Mouse (Mus musculus) ES-E14 (cell line): ENCODE measurements at regions not wholly inside any gene's neighbourhood (a gene's known extent, or its start where the extent isn't known, plus 50 kb on each side); places are given as distances from the start of the nearest gene placed in this dataset.

Experiments
- DNase-seq: peaks from one replicate; pipeline ENCODE4 v3.0.0-alpha.2; 2013; ENCODE audit warnings: low read depth, low spot score
- H3K27ac ChIP-seq: 2 replicates; pipeline ENCODE4 v1.5.1; 2012; ENCODE audit warnings: low read depth, mild to moderate bottlenecking, low read length, moderate library complexity, mixed read lengths; ENCODE audit not compliant: poor library complexity, insufficient read depth, severe bottlenecking
- H3K36me3 ChIP-seq: 2 replicates; pipeline ENCODE4 v1.6.1; 2012; ENCODE audit warnings: mild to moderate bottlenecking, low read length, moderate library complexity, mixed read lengths; ENCODE audit not compliant: control insufficient read depth, poor library complexity, insufficient read depth, severe bottlenecking
- H3K4me1 ChIP-seq, 2 experiments: fragments of 150-350 bp in 1 of 2; sonication (generic) in 1 of 2; 2 replicates each; pipeline ENCODE4 v1.6.1; 2012; ENCODE audit warnings: low read length in 2 of 2, mild to moderate bottlenecking in 1 of 2, mixed read lengths in 1 of 2; ENCODE audit not compliant: control insufficient read depth in 2 of 2, insufficient read depth in 2 of 2, poor library complexity in 1 of 2
- H3K4me3 ChIP-seq, 2 experiments: fragments of 150-350 bp in 1 of 2; sonication (generic) in 1 of 2; 2 replicates each; pipeline ENCODE4 v1.5.1; 2012; ENCODE audit warnings: low read length in 2 of 2, low read depth in 1 of 2, mild to moderate bottlenecking in 1 of 2, mixed read lengths in 1 of 2; ENCODE audit not compliant: insufficient read depth in 1 of 2, poor library complexity in 1 of 2, severe bottlenecking in 1 of 2
- H3K9ac ChIP-seq: 2 replicates; pipeline ENCODE4 v1.6.1; 2012; ENCODE audit warnings: low read depth, mild to moderate bottlenecking, low read length, mixed read lengths; ENCODE audit not compliant: poor library complexity, insufficient read depth, severe bottlenecking
- H3K9me3 ChIP-seq: fragments of 150-350 bp; sonication (generic); 2 replicates; pipeline ENCODE4 v1.6.1; 2012; ENCODE audit warnings: low read depth, mild to moderate bottlenecking, low read length; ENCODE audit not compliant: control insufficient read depth, insufficient read depth
- CHD2 ChIP-seq: IDR thresholded peaks from 2 replicates; pipeline ENCODE4 v1.6.1; 2014; ENCODE audit warnings: mild to moderate bottlenecking, low read depth, low read length, inconsistent platforms
- HCFC1 ChIP-seq: IDR thresholded peaks from 2 replicates; pipeline ENCODE4 v1.6.1; 2012; ENCODE audit warnings: low read length, inconsistent platforms, borderline replicate concordance; ENCODE audit not compliant: insufficient read depth
- MAFK ChIP-seq: IDR thresholded peaks from 2 replicates; pipeline ENCODE4 v1.6.1; 2014; ENCODE audit warnings: mild to moderate bottlenecking, low read depth, low read length, inconsistent platforms; ENCODE audit not compliant: insufficient read depth
- ZC3H11A ChIP-seq: IDR thresholded peaks from 2 replicates; pipeline ENCODE4 v1.6.1; 2012; ENCODE audit warnings: low read depth, mild to moderate bottlenecking, inconsistent platforms, low read length, borderline replicate concordance
- ZNF384 ChIP-seq: IDR thresholded peaks from 2 replicates; pipeline ENCODE4 v1.6.1; 2012; ENCODE audit warnings: low read depth, low read length, inconsistent platforms
- in situ Hi-C, 2 experiments: fragments of 600-800 bp; cut with MboI; formaldehyde crosslinking; loops; one replicate each; pipeline ENCODE4 v1.15.1; 2025; ENCODE audit warnings: low sequenced_read_pairs in 2 of 2, inconsistent platforms in 1 of 2; ENCODE audit not compliant: unreplicated experiment in 2 of 2

DNA sequence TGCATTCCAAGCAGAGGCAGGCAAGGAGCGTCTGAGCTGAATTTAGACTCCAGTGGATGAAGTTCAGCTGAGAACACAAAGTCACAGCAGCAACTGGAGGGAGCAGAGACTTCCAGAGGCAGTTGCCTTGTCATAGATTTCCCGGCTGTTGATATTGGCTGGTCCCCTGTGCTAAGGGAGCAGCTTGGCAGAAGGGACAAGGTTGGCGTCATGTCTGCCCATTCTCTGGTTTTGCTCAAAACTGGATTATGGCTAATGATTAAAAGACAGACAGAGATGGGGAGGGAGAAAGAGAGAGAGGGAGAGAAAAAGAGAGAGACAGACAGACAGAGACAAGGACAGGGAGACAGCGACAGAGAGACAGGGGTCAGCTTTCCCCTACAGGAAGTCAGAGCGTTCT lies 169.0 kb upstream of the Ift57 start:
- no peaks in the 10 kb centered on the region for H3K9me3 ChIP-seq
- H3K36me3 ChIP-seq = no peaks in the 10 kb centered on the region
- no peak overlapping the region for H3K9ac ChIP-seq
- DNase-seq = no peak
- H3K27ac ChIP-seq = no peak overlapping the region
- H3K4me1 ChIP-seq = no peaks in the 10 kb centered on the region
- in situ Hi-C loops = no loop called here
- TF ChIP-seq ZNF384 (no peak), CHD2 (no peak), ZC3H11A (no peak), HCFC1 (no peak), MAFK (no peak)
- H3K4me3 ChIP-seq = no peak overlapping the region

DNA sequence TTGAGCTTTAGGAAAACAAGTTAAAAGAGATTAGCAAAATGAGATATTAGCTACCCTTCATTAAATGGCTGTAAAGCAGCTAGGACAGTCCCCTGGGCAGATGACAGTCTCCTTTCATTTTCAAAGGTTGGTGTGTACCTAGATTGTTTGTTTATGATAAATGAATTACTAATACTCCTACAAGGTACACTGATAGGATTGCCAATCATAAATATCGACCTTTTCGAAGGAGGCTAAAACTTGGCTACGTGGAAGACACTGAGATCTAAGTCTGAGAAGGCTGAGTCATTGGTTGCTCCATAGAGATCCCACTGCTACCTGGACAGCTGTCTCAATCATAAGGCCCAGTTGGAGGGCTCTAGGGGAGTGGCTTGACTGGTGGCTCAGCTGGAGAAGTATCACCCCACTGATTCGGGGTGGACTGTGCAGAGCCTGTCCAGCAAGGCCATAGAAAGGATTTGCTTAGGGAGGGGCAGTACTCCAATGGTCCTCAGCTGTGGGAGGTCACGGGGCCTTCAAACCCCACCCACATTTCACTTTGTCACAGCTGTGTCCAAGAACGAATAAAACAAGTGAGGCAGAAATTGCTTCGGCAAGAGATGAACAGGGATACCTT lies 166.9 kb upstream of the Ift57 start:
- H3K36me3 ChIP-seq = no peaks in the 10 kb centered on the region
- no peak for TF ChIP-seq CHD2
- no peak for TF ChIP-seq HCFC1
- no peak for TF ChIP-seq MAFK
- TF ChIP-seq ZNF384 = no peak
- no peak for TF ChIP-seq ZC3H11A
- H3K4me3 ChIP-seq = no peak overlapping the region
- DNase-seq = no peak
- H3K27ac ChIP-seq = no peak overlapping the region
- H3K9ac ChIP-seq = no peak overlapping the region
- H3K9me3 ChIP-seq = no peaks in the 10 kb centered on the region
- in situ Hi-C loops = no loop called here
- H3K4me1 ChIP-seq = no peaks in the 10 kb centered on the region

DNA sequence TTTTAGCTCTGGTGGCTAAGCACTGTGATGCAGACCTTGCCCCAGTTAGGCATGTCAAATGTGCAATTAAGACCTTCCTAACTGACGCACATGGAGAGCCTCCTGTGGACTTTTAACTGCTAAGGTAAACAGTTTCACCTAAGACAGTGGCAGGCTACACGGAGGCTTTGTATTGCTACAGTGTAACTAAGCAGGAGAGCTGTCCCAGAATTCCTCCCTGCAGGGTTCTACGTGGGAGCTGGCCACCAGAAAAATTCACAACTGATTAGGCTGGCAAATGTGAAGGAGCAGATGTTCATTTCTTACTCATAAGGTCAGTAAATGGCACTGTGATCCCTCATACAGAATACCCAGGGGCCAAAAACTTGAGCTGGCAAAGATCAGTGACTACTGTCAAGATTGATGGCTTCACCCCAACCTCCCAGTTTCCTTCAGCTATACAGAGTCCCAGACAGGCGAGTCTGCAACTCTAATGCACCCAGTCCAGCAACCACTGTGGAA lies 165.5 kb upstream of the Ift57 start:
- H3K27ac ChIP-seq = no peak overlapping the region
- TF ChIP-seq ZNF384 (no peak), CHD2 (no peak), MAFK (no peak), HCFC1 (no peak), ZC3H11A (no peak)
- in situ Hi-C loops = no loop called here
- H3K9me3 ChIP-seq = no peaks in the 10 kb centered on the region
- H3K4me1 ChIP-seq = no peaks in the 10 kb centered on the region
- H3K36me3 ChIP-seq = no peaks in the 10 kb centered on the region
- DNase-seq = no peak
- no peak overlapping the region for H3K4me3 ChIP-seq
- no peak overlapping the region for H3K9ac ChIP-seq

DNA sequence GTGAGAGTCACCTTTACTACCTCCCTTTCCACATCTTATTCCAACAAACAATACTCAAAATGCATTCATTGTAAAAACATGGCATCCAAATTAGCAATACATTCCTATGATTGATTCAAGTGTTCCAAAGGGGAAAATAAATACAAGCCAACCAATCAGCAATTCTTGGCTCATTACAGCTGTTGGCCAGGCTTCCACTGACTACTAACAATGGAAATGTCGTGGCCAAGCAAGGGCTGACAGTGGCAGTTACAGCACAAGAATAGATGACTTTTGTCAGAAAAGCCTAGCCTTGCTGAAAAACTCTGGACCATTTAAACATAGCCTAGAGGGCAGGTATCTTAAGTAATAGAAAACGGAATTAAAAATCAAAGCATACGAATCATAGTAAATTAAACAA lies 148.8 kb upstream of the Ift57 start:
- TF ChIP-seq MAFK = no peak
- TF ChIP-seq ZNF384 = no peak
- in situ Hi-C loops = no loop called here
- no peaks in the 10 kb centered on the region for H3K4me1 ChIP-seq

DNA sequence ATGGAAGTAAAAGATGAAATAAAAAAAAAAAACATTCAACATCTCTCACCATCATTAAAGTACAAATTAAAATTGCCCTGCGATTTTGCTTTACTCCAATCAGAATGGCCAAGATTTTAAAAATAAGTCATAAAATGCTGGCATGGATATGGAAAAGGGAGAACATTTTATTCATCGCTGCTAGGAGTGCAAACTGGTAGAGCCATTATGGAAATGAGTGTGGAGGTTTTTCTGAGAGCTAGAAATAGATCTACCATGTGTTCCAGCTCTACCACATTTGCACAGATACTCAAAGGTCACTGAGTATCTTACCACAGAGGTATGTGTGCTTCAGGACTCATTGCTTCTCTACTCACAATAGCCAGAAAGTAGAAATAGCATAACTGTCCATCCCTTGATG lies 129.0 kb upstream of the Ift57 start:
- in situ Hi-C loops = no loop called here
- no peaks in the 10 kb centered on the region for H3K36me3 ChIP-seq
- H3K9me3 ChIP-seq = no peaks in the 10 kb centered on the region
- TF ChIP-seq MAFK (no peak), ZNF384 (no peak), HCFC1 (no peak)
- no peak overlapping the region for H3K4me3 ChIP-seq
- no peak overlapping the region for H3K9ac ChIP-seq
- no peaks in the 10 kb centered on the region for H3K4me1 ChIP-seq
- H3K27ac ChIP-seq = no peak overlapping the region
- DNase-seq = no peak

More for the DNA sequence above, 148.8 kb upstream of the Ift57 start:
- no peaks in the 10 kb centered on the region for H3K36me3 ChIP-seq
- no peak overlapping the region for H3K4me3 ChIP-seq
- H3K9ac ChIP-seq = no peak overlapping the region
- no peaks in the 10 kb centered on the region for H3K9me3 ChIP-seq
- H3K27ac ChIP-seq = no peak overlapping the region
- DNase-seq = no peak
